Mouse (Mus musculus): ENCODE results near the gene Lancl2. TPM values are rescaled to one million over a fixed set of nuclear protein-coding genes. Genes with fewer than 3 reads are reported as not detected.

The Lancl2 gene
- polyA plus RNA-seq, 1 experiment from 2014 or later, result 56.3 TPM

DNA sequence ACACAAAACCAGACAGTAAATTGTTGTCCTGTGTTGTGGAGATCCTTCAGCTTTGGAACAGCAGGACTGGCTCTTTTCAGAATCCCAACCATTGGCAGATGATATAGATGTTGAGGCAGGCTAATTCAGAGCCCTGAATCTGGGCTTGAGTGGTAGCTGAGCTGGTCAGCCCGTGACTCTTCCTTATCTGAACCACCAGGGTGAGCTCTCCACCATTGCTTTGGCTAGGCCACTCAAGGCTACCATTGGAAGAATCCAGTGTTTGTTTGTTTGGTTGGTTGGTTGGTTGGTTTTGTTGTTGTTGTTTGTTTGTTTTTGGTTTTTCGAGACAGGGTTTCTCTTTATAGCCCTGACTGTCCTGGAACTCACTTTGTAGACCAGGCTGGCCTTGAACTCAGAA is 41.0 kb downstream of the Lancl2 start:
- Histone ChIP-seq H3K9me3 (replicated peaks) (no peaks in the 10 kb centered on the region), H3K27ac (no peak overlapping the region), H3K9ac (no peak overlapping the region), H3K4me1 (no peaks in the 10 kb centered on the region), H3K36me3 (ENCODE audit: poor library complexity, severe bottlenecking) (peaks cover 7% of the 10 kb centered on the region; the same call in 1 of the 2 replicates), H3K4me3 (no peak overlapping the region), H3K4me2 (no peak overlapping the region), H3K27me3 (no peaks in the 10 kb centered on the region)
- WGBS, result 80% methylated on average over 2 of the region's 2 CpGs
- 0 out of 2 replicates have a peak, but pooled peaks have one; percentile 50 for ATAC-seq

DNA sequence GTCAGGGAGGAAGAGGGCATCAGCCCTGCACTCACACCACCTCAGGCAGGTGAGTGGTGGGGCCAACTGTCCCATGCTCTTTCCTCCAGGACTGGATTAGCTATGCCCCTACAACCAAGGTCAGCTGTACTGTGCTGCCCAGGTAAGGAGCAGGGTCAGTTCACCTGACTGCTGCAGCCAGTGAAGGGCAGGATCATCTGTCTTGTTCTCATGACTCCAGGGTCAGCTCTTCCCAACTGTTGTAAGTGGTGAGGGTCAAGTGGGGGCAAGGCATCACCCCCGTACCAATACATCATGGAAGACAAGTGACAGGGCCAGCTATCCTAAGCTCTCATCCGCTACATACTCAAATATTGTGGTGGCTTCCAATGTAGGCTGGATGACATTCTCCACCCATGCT is 41.8 kb downstream of the Lancl2 start:
- H3K4me2 ChIP-seq, result no peak overlapping the region
- no peaks in the 10 kb centered on the region for H3K9me3 ChIP-seq (replicated peaks)
- H3K36me3 ChIP-seq (ENCODE audit: poor library complexity, severe bottlenecking), result peaks cover 7% of the 10 kb centered on the region; the same call in 1 of the 2 replicates
- no peak overlapping the region for H3K9ac ChIP-seq
- peak; percentile 24; the same call in 1 of the 2 replicates for ATAC-seq
- no peak overlapping the region for H3K4me3 ChIP-seq
- WGBS, result 98% methylated on average over 2 of the region's 2 CpGs
- H3K27ac ChIP-seq, result no peak overlapping the region
- H3K4me1 ChIP-seq, result no peaks in the 10 kb centered on the region
- H3K27me3 ChIP-seq, result no peaks in the 10 kb centered on the region

DNA sequence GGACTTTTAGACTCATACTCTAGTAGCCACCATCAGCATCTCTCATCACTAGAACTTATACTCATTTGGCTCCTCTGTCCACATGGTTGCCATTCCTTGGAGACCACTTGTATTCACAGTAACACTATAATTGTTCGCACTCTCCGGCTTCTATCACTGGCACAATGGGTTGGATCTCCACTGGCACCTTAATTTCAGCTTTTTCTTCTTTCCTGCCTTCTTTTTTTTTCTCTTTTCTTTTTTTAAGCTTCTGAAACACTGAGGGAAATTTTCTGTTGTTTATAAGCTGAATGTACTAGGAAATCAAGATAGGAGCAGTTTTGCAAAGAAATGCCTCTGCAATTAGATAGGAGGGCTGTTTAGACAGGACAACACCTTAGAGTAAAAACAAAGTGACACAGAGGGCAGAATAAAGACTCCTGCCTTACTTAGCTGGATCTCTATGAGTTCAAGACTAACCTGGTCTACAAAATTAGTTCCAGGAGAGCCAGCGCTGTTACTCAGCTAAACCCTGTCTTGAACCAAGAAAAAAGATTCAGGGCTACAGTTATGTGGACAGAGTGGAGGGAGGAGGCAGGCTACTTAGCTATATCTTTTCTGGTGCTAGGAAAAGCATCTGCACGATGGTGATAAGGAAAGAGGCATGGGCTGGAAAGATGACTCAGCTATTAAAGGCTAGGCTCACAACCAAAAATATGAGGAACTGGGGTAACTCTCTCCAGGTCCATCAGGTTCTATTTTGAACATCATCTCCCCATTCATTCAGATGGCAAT is 42.8 kb downstream of the Lancl2 start:
- no peak overlapping the region for H3K27ac ChIP-seq
- no peaks in the 10 kb centered on the region for H3K27me3 ChIP-seq
- no peaks in the 10 kb centered on the region for H3K4me1 ChIP-seq
- H3K36me3 ChIP-seq (ENCODE audit: poor library complexity, severe bottlenecking), result peaks cover 6% of the 10 kb centered on the region; the same call in 1 of the 2 replicates
- H3K4me3 ChIP-seq, result no peak overlapping the region
- H3K4me2 ChIP-seq, result no peak overlapping the region
- ATAC-seq, result no peak
- 93% methylated on average over 4 of the region's 4 CpGs for WGBS
- no peak overlapping the region for H3K9ac ChIP-seq
- no peaks in the 10 kb centered on the region for H3K9me3 ChIP-seq (replicated peaks)

DNA sequence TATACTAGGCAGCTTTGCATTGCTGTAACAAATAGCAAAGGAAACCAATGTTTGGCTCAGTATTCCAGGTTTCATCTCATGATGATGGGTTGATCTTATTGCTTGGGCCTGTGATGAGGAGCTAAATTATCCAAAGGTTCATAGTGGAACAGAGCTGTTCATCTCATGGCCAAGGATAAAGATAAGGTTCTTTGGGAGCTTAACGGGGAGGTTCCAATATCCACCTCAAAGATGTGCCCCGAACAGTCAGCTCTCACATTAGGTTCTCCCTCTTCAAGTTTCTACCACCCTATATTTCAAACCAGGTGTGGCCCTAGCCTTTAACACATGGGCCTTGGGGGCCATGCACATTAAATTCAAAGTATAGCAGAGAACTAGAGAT is 43.4 kb downstream of the Lancl2 start:
- WGBS, result 95% methylated on average over 2 of the region's 2 CpGs
- Histone ChIP-seq H3K4me2 (no peak overlapping the region), H3K9me3 (replicated peaks) (no peaks in the 10 kb centered on the region), H3K4me3 (no peak overlapping the region), H3K27me3 (no peaks in the 10 kb centered on the region), H3K4me1 (no peaks in the 10 kb centered on the region), H3K9ac (no peak overlapping the region), H3K27ac (no peak overlapping the region), H3K36me3 (ENCODE audit: poor library complexity, severe bottlenecking) (0 out of 2 replicates have a peak, but pooled peaks cover 4% of the 10 kb centered on the region)
- no peak for ATAC-seq

DNA sequence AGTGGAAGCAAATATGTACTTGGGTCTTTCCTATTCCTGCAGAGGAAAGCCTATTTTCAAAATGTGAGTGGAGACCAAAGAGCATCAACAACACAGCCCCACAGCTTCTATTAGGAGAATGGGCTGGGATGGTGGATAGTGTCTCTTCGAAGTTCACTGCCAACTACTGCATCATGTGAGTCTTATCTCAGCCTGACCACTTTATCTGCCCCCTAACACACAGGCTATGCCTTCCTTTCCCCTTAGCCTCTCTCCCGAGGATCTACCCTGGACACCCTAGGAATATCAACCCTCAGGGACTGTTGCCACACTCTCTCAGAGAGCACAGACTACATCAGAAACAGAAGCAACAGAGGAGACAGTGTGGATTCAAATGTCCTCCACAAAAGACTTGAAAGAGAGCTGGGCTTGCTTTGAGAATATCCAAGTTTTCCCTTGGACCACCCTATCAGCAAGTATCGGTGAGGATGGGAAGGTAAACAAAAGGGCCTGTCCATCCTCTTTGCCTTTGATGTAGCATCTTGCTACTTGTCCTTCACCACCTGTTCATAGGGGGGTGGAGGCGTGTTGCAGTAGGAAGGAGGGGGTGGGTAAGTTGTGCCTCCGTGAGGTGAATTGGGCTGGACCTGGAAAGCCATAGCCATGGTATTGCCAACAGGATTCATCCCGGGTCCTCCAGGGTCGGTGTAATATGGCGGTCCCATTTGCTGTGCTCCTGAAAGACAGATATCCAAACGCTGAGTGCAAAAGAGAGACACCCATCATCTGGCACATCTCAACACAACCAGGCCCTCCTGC is 51.8 kb downstream of the Lancl2 start:
- Histone ChIP-seq H3K27ac (no peak overlapping the region), H3K4me1 (no peaks in the 10 kb centered on the region), H3K4me3 (no peak overlapping the region), H3K9me3 (replicated peaks) (no peaks in the 10 kb centered on the region), H3K4me2 (no peak overlapping the region), H3K9ac (no peak overlapping the region), H3K27me3 (no peaks in the 10 kb centered on the region), H3K36me3 (ENCODE audit: poor library complexity, severe bottlenecking) (peaks cover 49% of the 10 kb centered on the region)
- no peak for ATAC-seq
- 97% methylated on average over 9 of the region's 9 CpGs for WGBS

DNA sequence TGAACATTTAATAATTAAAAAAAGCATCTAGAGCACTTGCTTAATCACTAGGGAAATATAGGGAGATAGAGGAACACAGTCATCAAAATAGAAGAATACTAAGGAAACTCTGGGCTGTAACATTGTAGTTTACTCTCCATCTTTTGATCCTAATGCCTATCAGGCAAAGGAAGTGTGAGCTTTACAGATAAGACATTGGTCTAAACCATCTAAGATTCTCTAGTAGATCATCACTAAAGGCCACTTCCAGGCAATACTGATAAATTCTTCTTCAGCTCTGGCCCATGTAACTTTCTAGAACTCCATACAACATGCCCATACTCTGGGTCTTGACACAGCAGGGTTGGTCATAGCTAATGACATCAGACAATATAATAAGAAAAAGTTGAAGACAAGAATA is 60.7 kb downstream of the Lancl2 start:
- Histone ChIP-seq H3K27ac (no peak overlapping the region), H3K9ac (no peak overlapping the region), H3K4me1 (0 out of 2 replicates have a peak, but pooled peaks cover 6% of the 10 kb centered on the region), H3K4me2 (no peak overlapping the region), H3K9me3 (replicated peaks) (no peaks in the 10 kb centered on the region), H3K4me3 (no peak overlapping the region), H3K36me3 (ENCODE audit: poor library complexity, severe bottlenecking) (peaks cover 28% of the 10 kb centered on the region), H3K27me3 (no peaks in the 10 kb centered on the region)
- ATAC-seq, result no peak

DNA sequence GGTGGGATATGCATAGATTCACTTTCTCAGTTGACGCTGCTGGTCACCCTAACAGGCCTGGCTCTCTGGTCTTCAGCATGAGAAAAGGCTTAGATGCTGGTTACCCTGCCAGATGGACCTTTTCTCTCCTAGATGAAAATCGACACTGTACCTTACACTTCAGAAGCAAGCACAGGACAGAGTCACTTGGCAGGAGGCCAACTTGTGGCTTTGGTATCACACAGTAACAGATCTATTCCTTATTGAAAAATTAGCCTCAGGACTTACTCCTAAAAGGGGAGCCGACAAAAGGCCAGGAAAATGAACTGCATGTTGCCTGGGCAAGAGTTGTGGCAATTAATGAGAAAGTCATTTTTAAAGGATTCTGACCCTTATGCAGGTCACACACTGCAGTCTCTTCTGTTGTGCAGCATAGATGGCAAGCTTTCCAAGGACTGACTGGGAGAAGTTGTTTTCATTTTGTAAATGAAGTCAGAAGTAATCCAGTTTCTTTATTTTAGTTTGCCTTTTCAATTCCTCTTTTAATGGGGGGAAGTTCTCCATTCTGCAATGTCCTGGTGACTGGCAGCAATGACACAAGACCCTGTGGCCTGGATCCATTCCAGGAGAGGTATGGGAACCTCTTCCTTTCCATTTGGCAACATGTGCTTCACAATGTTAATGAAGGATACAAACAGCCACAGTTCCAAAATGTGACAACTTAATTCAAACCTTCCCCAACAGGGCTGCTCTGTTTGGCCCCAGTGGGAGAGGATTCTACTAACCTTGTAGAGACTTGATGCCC is 62.9 kb downstream of the Lancl2 start:
- H3K27ac ChIP-seq, result no peak overlapping the region
- ATAC-seq, result no peak
- no peak overlapping the region for H3K4me2 ChIP-seq
- H3K4me1 ChIP-seq, result 0 out of 2 replicates have a peak, but pooled peaks cover 6% of the 10 kb centered on the region
- 67% methylated on average over 3 of the region's 3 CpGs for WGBS
- no peaks in the 10 kb centered on the region for H3K9me3 ChIP-seq (replicated peaks)
- H3K36me3 ChIP-seq (ENCODE audit: poor library complexity, severe bottlenecking), result peaks cover 24% of the 10 kb centered on the region
- H3K4me3 ChIP-seq, result no peak overlapping the region
- no peak overlapping the region for H3K9ac ChIP-seq
- H3K27me3 ChIP-seq, result no peaks in the 10 kb centered on the region

DNA sequence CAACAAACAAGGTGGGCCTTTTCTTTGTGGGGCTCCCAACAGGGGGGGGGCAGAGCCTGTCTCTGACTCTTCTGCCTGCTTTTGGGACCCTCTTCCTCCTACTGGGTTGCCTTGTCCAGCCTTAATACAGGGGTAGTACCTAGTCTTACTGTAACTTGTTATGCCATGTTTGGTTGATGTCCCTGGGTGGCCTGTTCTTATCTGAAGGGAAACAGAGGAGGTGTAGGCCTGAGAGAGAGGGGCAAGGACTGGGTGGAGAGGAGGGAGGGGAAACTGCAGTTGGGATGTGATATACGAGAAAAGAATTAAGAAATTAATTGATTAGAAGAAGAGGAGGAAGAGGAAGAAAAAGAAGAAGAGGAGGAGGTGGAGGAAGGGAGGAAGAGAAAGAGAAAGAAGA is 63.9 kb downstream of the Lancl2 start:
- Histone ChIP-seq H3K36me3 (ENCODE audit: poor library complexity, severe bottlenecking) (peaks cover 20% of the 10 kb centered on the region), H3K27ac (no peak overlapping the region), H3K27me3 (no peaks in the 10 kb centered on the region), H3K4me1 (0 out of 2 replicates have a peak, but pooled peaks cover 6% of the 10 kb centered on the region), H3K4me3 (no peak overlapping the region), H3K9ac (no peak overlapping the region), H3K9me3 (replicated peaks) (no peaks in the 10 kb centered on the region), H3K4me2 (no peak overlapping the region)
- no peak for ATAC-seq
- 96% methylated on average over 1 of the region's 1 CpGs for WGBS

DNA sequence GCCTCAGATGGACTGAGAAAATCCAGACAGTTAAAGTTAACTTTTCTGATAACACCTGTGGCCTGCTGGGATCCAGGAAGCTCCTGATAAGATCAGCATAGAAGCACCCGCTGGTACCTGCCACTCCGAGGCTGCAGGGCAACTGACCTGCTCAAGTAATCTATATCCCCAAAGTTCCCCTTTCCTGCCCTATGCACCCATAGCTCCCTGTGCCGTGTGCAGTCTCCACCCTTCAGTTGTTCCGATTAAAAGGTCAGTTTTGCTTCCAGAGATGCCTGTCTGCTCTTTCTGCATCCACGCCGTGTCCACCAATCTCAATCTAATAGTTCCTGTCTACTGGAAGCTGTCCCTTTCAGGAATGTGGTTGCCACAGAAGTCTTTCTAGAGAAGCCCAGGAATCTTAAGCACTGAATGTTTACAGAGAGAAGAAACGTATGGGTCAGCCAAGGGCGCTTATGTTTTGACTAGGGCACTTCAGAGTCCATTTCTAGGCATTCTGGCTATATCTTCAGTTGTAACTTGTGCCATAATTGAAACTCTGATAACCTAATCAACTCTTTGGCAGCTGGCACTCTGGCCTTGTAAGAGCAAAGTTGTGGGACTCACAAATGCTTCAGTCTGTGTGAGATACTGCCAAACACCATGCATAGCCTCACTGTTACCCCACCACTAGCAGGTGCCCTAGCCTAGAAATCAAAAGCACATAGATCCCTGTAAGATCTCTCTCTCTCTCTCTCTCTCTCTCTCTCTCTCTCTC is 65.0 kb downstream of the Lancl2 start:
- no peak overlapping the region for H3K4me3 ChIP-seq
- peaks cover 16% of the 10 kb centered on the region for H3K36me3 ChIP-seq (ENCODE audit: poor library complexity, severe bottlenecking)
- H3K27me3 ChIP-seq, result no peaks in the 10 kb centered on the region
- no peak for ATAC-seq
- 90% methylated on average over 8 of the region's 8 CpGs for WGBS
- H3K27ac ChIP-seq, result no peak overlapping the region
- H3K4me2 ChIP-seq, result no peak overlapping the region
- H3K4me1 ChIP-seq, result 0 out of 2 replicates have a peak, but pooled peaks cover 6% of the 10 kb centered on the region
- H3K9ac ChIP-seq, result no peak overlapping the region
- no peaks in the 10 kb centered on the region for H3K9me3 ChIP-seq (replicated peaks)

DNA sequence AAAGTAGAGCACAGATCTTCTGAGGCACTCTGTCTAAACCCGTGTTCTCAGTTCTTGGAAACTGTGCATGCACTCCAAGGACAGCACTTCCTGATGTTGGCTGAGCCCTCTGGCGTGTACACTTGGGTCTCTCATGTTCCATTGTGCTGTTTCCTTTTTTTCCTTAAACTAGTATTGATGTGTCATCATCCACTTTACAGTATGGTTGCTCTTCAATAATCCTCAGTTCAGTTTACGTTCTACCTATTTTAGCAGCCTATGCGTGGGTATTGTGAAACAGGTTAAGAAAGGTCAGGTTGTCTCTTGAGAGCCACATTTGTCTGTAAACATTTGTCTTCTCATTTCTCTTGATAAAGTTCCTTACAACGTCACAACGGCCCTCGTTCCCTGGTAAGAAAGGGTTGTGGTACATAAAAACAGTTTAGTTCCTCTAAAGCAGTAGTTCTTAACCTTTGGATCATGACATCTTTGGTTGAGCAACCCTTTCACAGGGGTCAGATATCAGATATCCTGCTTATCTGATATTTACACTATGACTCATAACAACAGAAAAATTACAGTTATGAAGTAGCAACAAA is 66.7 kb downstream of the Lancl2 start:
- ATAC-seq, result no peak

More for the DNA sequence above, 66.7 kb downstream of the Lancl2 start:
- no peak overlapping the region for H3K4me3 ChIP-seq
- H3K9me3 ChIP-seq (replicated peaks), result no peaks in the 10 kb centered on the region
- peaks cover 28% of the 10 kb centered on the region; the same call in 1 of the 2 replicates for H3K36me3 ChIP-seq (ENCODE audit: poor library complexity, severe bottlenecking)
- 0 out of 2 replicates have a peak, but pooled peaks cover 6% of the 10 kb centered on the region for H3K4me1 ChIP-seq
- no peaks in the 10 kb centered on the region for H3K27me3 ChIP-seq
- 94% methylated on average over 7 of the region's 7 CpGs for WGBS
- no peak overlapping the region for H3K9ac ChIP-seq
- H3K27ac ChIP-seq, result no peak overlapping the region
- H3K4me2 ChIP-seq, result no peak overlapping the region
